Mouse (Mus musculus): ENCODE results near the gene Pin4. TPM values are rescaled to one million over a fixed set of nuclear protein-coding genes. Genes with fewer than 3 reads are reported as not detected.

Pin4 gene
- polyA plus RNA-seq (2012; rRNA removed; ENCODE audit: low replicate concordance) = 1.2 and 1.6 TPM in 2 replicates

DNA sequence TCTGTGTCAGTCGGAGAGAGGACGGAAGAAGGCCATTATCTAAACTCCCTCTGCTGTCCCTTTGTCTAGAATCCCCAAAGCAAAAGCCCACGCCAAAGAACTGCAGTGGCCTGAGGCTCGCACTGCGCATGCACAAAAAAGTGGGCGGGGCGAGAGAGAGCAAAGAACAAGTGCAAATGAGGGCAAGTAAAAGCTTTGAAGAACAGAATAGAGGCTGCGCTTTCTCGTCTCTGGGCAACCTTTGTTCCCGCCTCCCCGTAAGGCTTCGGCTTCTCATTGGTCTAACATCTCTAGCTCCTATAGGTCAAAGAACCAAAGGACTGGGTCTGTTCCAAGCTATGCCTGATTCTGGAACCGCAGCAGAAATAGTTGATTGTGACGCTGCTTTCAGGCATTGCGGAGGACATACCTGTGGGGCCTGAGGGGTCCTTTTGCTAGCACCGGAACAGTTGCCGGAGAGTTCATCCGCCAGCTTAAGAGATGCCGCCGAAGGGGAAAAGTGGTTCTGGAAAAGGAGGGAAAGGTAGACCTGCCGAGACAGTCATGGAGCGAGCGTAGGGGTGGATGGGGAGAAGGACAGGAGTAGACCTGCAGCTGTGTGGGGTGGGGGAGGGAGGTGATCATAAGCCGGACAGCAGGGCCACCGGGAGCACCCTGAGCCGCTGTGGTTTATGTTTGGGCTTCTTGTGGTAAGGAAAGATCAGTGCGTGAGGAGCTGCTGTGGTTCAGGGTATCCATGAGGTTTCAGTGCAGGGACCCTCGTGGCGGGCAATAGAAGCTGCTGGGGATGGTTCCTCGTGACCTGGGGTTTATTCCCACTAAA is at the start of gene Pin4:
Pin4 (plus strand) TSS at position 406 of the 823 bp plus-strand sequence.

DNA sequence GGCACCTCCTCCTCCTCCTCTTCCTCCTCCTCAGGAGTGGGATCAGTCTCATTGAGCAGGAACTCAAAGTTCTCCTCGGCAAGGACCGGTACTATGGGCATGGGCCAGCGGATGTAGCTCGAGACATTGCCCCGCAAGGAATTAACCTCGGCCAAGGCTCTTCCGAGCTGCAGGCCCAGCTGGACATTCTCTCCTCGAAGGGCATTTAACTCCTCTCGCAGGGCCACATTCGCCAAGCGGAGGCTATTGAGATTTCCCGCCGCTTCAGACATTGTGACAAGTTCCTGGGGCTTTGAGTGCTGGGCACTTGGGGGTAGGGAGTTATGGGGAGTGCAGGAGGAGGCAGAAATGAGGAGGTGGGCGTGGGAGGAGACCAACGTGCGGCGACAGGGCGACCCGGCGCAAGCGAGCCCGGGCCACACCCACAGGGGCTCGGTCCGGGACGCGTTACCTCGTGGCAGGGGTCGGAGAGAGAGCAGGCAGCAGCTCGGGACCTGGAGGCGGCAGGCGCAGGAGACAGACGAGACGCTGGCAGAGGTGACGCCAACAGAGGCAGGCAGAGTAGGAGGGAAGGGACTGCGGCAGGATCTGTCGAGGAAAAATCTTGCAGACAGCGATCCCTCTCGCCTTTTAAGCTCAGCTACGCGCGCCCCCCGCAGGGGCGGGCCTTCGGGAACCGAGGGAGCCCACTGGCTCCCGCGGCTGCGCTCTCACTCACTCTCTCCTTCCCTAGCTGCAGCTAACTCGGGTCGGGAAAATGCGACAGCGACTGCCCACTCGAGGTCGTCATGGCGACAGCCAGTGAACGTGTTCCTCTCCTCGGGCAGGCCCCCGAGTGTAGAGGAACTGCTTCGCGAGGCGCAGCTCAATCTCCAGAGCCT is 48.4 kb upstream of the Pin4 start, which contains the start of gene Rtl5:
Rtl5 (minus strand) TSS at position 714 of the 881 bp plus-strand sequence.

DNA sequence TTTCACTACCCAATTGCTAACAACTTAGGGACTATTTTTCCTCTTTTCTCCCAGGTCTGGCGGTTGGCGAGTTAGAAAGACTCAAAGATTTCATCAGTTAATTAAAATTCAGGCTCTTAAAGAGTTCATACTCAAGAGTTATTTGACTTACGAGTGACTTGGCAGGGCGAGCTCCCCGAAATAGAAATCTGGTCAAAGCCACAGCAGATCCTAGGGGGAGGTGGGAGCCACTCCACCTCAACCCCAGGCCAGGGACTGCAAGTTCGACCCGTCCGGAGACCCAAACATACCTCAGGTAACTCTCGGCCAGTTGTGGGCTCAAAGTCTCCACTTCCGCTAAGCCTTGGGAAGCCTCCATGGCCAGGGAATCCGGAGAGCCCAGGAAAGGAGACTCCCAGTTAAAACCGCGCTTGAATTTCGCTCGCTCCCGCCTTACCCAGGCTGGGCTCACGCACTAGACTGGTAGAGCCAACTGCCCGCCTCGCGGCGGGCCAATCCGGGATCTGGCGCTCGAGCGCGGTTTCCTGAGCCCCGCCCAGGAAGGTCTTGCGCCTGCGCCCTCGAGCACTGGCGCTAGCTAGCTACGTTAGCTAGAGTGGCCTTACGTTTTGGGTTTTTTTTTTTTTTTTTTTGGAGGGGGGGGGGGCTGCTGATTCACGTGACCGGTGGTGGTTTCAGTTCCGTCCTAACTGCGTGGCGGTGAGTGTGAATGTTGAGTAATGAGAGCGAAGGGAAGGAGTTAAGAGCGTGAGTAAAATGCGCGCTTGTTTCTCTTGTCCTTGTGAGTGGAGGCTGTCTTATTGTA is 37.6 kb downstream of the Pin4 start, which contains the start of gene Ercc6l:
Ercc6l (minus strand) TSS at position 474 of the 805 bp plus-strand sequence.

Other genes with a start within 250 kb of the Pin4 start
- gene Rtl5, start 48.1 kb upstream of the Pin4 start, polyA plus RNA-seq (2012; rRNA removed; ENCODE audit: low replicate concordance) = 6.6 and 8.2 TPM in 2 replicates
- gene Ercc6l, start 37.6 kb downstream of the Pin4 start, polyA plus RNA-seq (2012; rRNA removed; ENCODE audit: low replicate concordance) = 0.17 and 1.2 TPM in 2 replicates
- 400 and 937 TPM in 2 replicates for gene Rps4x, start 69.9 kb downstream of the Pin4 start, polyA plus RNA-seq (2012; rRNA removed; ENCODE audit: low replicate concordance)
- 0.46 and 5.3 TPM in 2 replicates for gene Cited1, start 132.7 kb downstream of the Pin4 start, polyA plus RNA-seq (2012; rRNA removed; ENCODE audit: low replicate concordance)

All from subcutaneous adipose tissue, adult 2 months (tissue).